Mouse (Mus musculus): ENCODE measurements around the gene Chchd4.

Gene Chchd4

GRCm38 (mm10) chr6:91472868-91473804, at the start of gene Chchd4, which contains the start of gene Tmem43:
Gene Chchd4, minus strand, starts transcription at chr6:91473546.
Gene Tmem43, plus strand, starts transcription at chr6:91473703.
- in situ Hi-C loops (cut with MboI, MseI), result no loop called here

- in situ Hi-C loops (cut with MboI, MseI), result no loop called here
Observed at GRCm38 (mm10) chr6:91522816-91523215, 49.5 kb upstream of the Chchd4 start.

GRCm38 (mm10) chr6:91518454-91519020, 45.2 kb upstream of the Chchd4 start:
- in situ Hi-C loops (cut with MboI, MseI), result loop anchor here (10.0 kb wide), 2 partner anchors 156 to 234 kb away; no protein-coding TSS in a partner anchor

- in situ Hi-C loops (cut with MboI, MseI), result loop anchor here (10.0 kb wide), 2 partner anchors 159 to 231 kb away; no protein-coding TSS in a partner anchor
Observed at GRCm38 (mm10) chr6:91515545-91516449, 42.5 kb upstream of the Chchd4 start, which contains the start of the genes Xpc and Lsm3. Gene Xpc, minus strand, starts transcription at chr6:91515888. Gene Lsm3, plus strand, starts transcription at chr6:91515928.

GRCm38 (mm10) chr6:91514737-91515362, 41.5 kb upstream of the Chchd4 start:
- in situ Hi-C loops (cut with MboI, MseI), result loop anchor here (5.0 to 10.0 kb wide), 3 partner anchors 38 to 230 kb away; no protein-coding TSS in a partner anchor

GRCm38 (mm10) chr6:91514135-91514534, 40.8 kb upstream of the Chchd4 start:
- in situ Hi-C loops (cut with MboI, MseI), result loop anchor here (5.0 to 10.0 kb wide), 3 partner anchors 37 to 229 kb away; no protein-coding TSS in a partner anchor

- in situ Hi-C loops (cut with MboI, MseI), result loop anchor here (5.0 to 10.0 kb wide), 3 partner anchors 33 to 225 kb away; no protein-coding TSS in a partner anchor
Observed at GRCm38 (mm10) chr6:91510211-91510610, 36.9 kb upstream of the Chchd4 start.

- in situ Hi-C loops (cut with MboI, MseI), result no loop called here
Observed at GRCm38 (mm10) chr6:91509326-91509725, 36.0 kb upstream of the Chchd4 start.

- in situ Hi-C loops (cut with MboI, MseI), result no loop called here
Observed at GRCm38 (mm10) chr6:91508041-91508440, 34.7 kb upstream of the Chchd4 start.

GRCm38 (mm10) chr6:91506036-91506435, 32.7 kb upstream of the Chchd4 start:
- in situ Hi-C loops (cut with MboI, MseI), result no loop called here

GRCm38 (mm10) chr6:91503302-91503701, 30.0 kb upstream of the Chchd4 start:
- in situ Hi-C loops (cut with MboI, MseI), result no loop called here

GRCm38 (mm10) chr6:91494526-91494925, 21.2 kb upstream of the Chchd4 start:
- in situ Hi-C loops (cut with MboI, MseI), result no loop called here

- in situ Hi-C loops (cut with MboI, MseI), result no loop called here
Observed at GRCm38 (mm10) chr6:91493053-91493452, 19.7 kb upstream of the Chchd4 start.

- in situ Hi-C loops (cut with MboI, MseI), result no loop called here
Observed at GRCm38 (mm10) chr6:91491004-91491403, 17.7 kb upstream of the Chchd4 start.

GRCm38 (mm10) chr6:91489872-91490271, 16.5 kb upstream of the Chchd4 start:
- in situ Hi-C loops (cut with MboI, MseI), result no loop called here

GRCm38 (mm10) chr6:91488496-91489212, 15.3 kb upstream of the Chchd4 start:
- in situ Hi-C loops (cut with MboI, MseI), result no loop called here

- in situ Hi-C loops (cut with MboI, MseI), result no loop called here
Observed at GRCm38 (mm10) chr6:91486736-91487453, 13.5 kb upstream of the Chchd4 start.

- in situ Hi-C loops (cut with MboI, MseI), result no loop called here
Observed at GRCm38 (mm10) chr6:91483371-91483770, 10.0 kb upstream of the Chchd4 start.

- in situ Hi-C loops (cut with MboI, MseI), result loop anchor here (5.0 kb wide), 1 partner anchor 36 kb away; no protein-coding TSS in a partner anchor
Observed at GRCm38 (mm10) chr6:91476541-91476940, 3.2 kb upstream of the Chchd4 start.
